Mouse (Mus musculus) intestine, embryonic 14.5 days (tissue): ENCODE data around the gene Fitm1. TPM values are rescaled to one million over a fixed set of nuclear protein-coding genes. Genes with fewer than 3 reads are reported as not detected.

Source experiments
- ATAC-seq: fragments of 200-750 bp; cut with Nextera tagmentation; replicated peaks from 2 replicates; pipeline ENCODE4 v1.8.0; 2017; ENCODE audit warnings: low read depth, moderate number of reproducible peaks, moderate TSS enrichment, moderate library complexity; ENCODE audit not compliant: low FRiP score, low TSS enrichment
- DNase-seq: peaks from one replicate; pipeline ENCODE4 v3.0.0-alpha.2; 2018; ENCODE audit warnings: low spot score
- H3K27ac ChIP-seq: fragments of 300-500 bp; sonication (generic); 2 replicates; pipeline ENCODE4 v1.5.1; 2014; ENCODE audit warnings: low read depth, mild to moderate bottlenecking, control low read depth
- H3K27me3 ChIP-seq: fragments of 300-500 bp; sonication (generic); replicated peaks from 2 replicates; pipeline ENCODE4 v1.6.1; 2014; ENCODE audit warnings: low read length, control low read depth; ENCODE audit not compliant: control insufficient read depth, insufficient read depth
- H3K36me3 ChIP-seq: fragments of 300-500 bp; sonication (generic); 2 replicates; pipeline ENCODE4 v1.6.1; 2014; ENCODE audit warnings: low read length, control low read depth; ENCODE audit not compliant: control insufficient read depth, insufficient read depth
- H3K4me1 ChIP-seq: fragments of 300-500 bp; sonication (generic); replicated peaks from 2 replicates; pipeline ENCODE4 v1.6.1; 2014; ENCODE audit warnings: low read length, control low read depth, mixed read lengths; ENCODE audit not compliant: control insufficient read depth, insufficient read depth
- H3K4me2 ChIP-seq: fragments of 300-500 bp; sonication (generic); 2 replicates; pipeline ENCODE4 v1.6.1; 2014; ENCODE audit warnings: low read length
- H3K4me3 ChIP-seq: fragments of 300-500 bp; sonication (generic); 2 replicates; pipeline ENCODE4 v1.5.1; 2014; ENCODE audit warnings: low read depth, low read length, control low read depth, mixed read lengths
- H3K9ac ChIP-seq: fragments of 300-500 bp; sonication (generic); 2 replicates; pipeline ENCODE4 v1.6.1; 2014; ENCODE audit warnings: mild to moderate bottlenecking, low read length
- H3K9me3 ChIP-seq: fragments of 300-500 bp; sonication (generic); 2 replicates; pipeline ENCODE4 v1.6.1; 2016; ENCODE audit warnings: low read length, control low read depth; ENCODE audit not compliant: control insufficient read depth
- WGBS: fragments of 180-500 bp; shearing (Covaris S2); extraction: QIAGEN DNeasy Blood & Tissue Kit; methylation state at CpG from one replicate; pipeline ENCODE4 v1.1.7; 2014; 5-methylcytosine and 5-hydroxymethylcytosine counted together
- polyA plus RNA-seq: library from polyadenylated mRNA; unstranded; fragments of >200 nt; fragmentation: Nextera tagmentation; extraction: Ambion mirVana; gene quantifications from 2 replicates; pipeline ENCODE4 v1.2.1, GENCODE M21; 2014

Fitm1 gene
- 0.19 and 0.43 TPM in 2 replicates for polyA plus RNA-seq

- no peaks in the 10 kb centered on the region for H3K9me3 ChIP-seq
- peaks cover 8% of the 10 kb centered on the region for H3K4me1 ChIP-seq
- no peaks in the 10 kb centered on the region for H3K27me3 ChIP-seq
- no peak for DNase-seq
- ATAC-seq, result no peak
- H3K27ac ChIP-seq, result no peak within 1 kb of the TSS
- H3K9ac ChIP-seq, result no peak within 1 kb of the TSS
- 75% methylated on average over 8 of the region's 8 CpGs for WGBS
- no peak within 1 kb of the TSS for H3K4me3 ChIP-seq
- H3K4me2 ChIP-seq, result no peak within 1 kb of the TSS
- peaks cover 6% of the 10 kb centered on the region; the same call in 1 of the 2 replicates for H3K36me3 ChIP-seq
Observed at GRCm38 (mm10) chr14:55575302-55575701, at the start of gene Fitm1. Gene Fitm1, plus strand, starts transcription at chr14:55575617.

- Histone ChIP-seq H3K36me3 (no peaks in the 10 kb centered on the region), H3K27ac (no peak overlapping the region), H3K9ac (no peak overlapping the region), H3K4me2 (no peak overlapping the region), H3K27me3 (peaks cover 29% of the 10 kb centered on the region), H3K4me3 (no peak overlapping the region), H3K4me1 (no peaks in the 10 kb centered on the region), H3K9me3 (no peaks in the 10 kb centered on the region)
- WGBS, result 74% methylated on average over 2 of the region's 2 CpGs
- DNase-seq (no peak), ATAC-seq (no peak)
Observed at GRCm38 (mm10) chr14:55526674-55527073, 48.7 kb upstream of the Fitm1 start.

GRCm38 (mm10) chr14:55527940-55528339 lies 47.5 kb upstream of the Fitm1 start:
- ATAC-seq (no peak), DNase-seq (no peak)
- 25% methylated on average over 3 of the region's 3 CpGs for WGBS
- no peak overlapping the region for H3K27ac ChIP-seq
- no peaks in the 10 kb centered on the region for H3K4me1 ChIP-seq
- H3K9me3 ChIP-seq, result no peaks in the 10 kb centered on the region
- H3K27me3 ChIP-seq, result peaks cover 16% of the 10 kb centered on the region; the same call in 1 of the 2 replicates
- H3K4me3 ChIP-seq, result no peak overlapping the region
- no peak overlapping the region for H3K4me2 ChIP-seq
- H3K36me3 ChIP-seq, result no peaks in the 10 kb centered on the region
- H3K9ac ChIP-seq, result no peak overlapping the region

GRCm38 (mm10) chr14:55536116-55536745 lies 39.2 kb upstream of the Fitm1 start:
- H3K4me3 ChIP-seq, result no peak overlapping the region
- WGBS, result 49% methylated on average over 6 of the region's 6 CpGs
- ATAC-seq, result no peak
- DNase-seq, result peak; percentile 63
- no peak overlapping the region for H3K9ac ChIP-seq
- no peaks in the 10 kb centered on the region for H3K9me3 ChIP-seq
- H3K4me2 ChIP-seq, result no peak overlapping the region
- no peaks in the 10 kb centered on the region for H3K27me3 ChIP-seq
- H3K4me1 ChIP-seq, result peaks cover 3% of the 10 kb centered on the region
- no peaks in the 10 kb centered on the region for H3K36me3 ChIP-seq
- H3K27ac ChIP-seq, result no peak overlapping the region

- Histone ChIP-seq H3K36me3 (peaks cover 25% of the 10 kb centered on the region), H3K4me1 (peaks cover 8% of the 10 kb centered on the region), H3K9me3 (no peaks in the 10 kb centered on the region), H3K9ac (peak within 1 kb of the TSS; percentile 63), H3K4me3 (peak within 1 kb of the TSS; percentile 55), H3K27me3 (no peaks in the 10 kb centered on the region), H3K4me2 (peak within 1 kb of the TSS; percentile 78), H3K27ac (peak within 1 kb of the TSS; percentile 94)
- DNase-seq (peak; percentile 86), ATAC-seq (peak; percentile 94)
- WGBS, result under 1% methylated on average over 32 of the region's 32 CpGs
Observed at GRCm38 (mm10) chr14:55540067-55540786, 35.2 kb upstream of the Fitm1 start, which contains the start of gene Pck2. Gene Pck2, plus strand, starts transcription at chr14:55540266.

- no peaks in the 10 kb centered on the region for H3K27me3 ChIP-seq
- H3K4me1 ChIP-seq, result peaks cover 8% of the 10 kb centered on the region
- H3K36me3 ChIP-seq, result peaks cover 31% of the 10 kb centered on the region
- H3K9ac ChIP-seq, result peak overlapping the region; percentile 63
- ATAC-seq (peak; percentile 56), DNase-seq (peak; percentile 92)
- H3K4me2 ChIP-seq, result peak overlapping the region; percentile 78
- peak overlapping the region; percentile 94 for H3K27ac ChIP-seq
- no peaks in the 10 kb centered on the region for H3K9me3 ChIP-seq
- WGBS, result 3% methylated on average over 10 of the region's 10 CpGs
- peak overlapping the region; percentile 55 for H3K4me3 ChIP-seq
Observed at GRCm38 (mm10) chr14:55540787-55541321, 34.6 kb upstream of the Fitm1 start.

GRCm38 (mm10) chr14:55542268-55542667 lies 33.1 kb upstream of the Fitm1 start:
- ATAC-seq (no peak), DNase-seq (no peak)
- peaks cover 8% of the 10 kb centered on the region for H3K4me1 ChIP-seq
- H3K27ac ChIP-seq, result no peak overlapping the region
- no peaks in the 10 kb centered on the region for H3K27me3 ChIP-seq
- no peaks in the 10 kb centered on the region for H3K9me3 ChIP-seq
- H3K36me3 ChIP-seq, result peaks cover 46% of the 10 kb centered on the region
- no peak overlapping the region for H3K4me2 ChIP-seq
- WGBS, result 96% methylated on average over 12 of the region's 12 CpGs
- H3K9ac ChIP-seq, result no peak overlapping the region
- H3K4me3 ChIP-seq, result no peak overlapping the region

GRCm38 (mm10) chr14:55544334-55544733 lies 31.1 kb upstream of the Fitm1 start:
- H3K36me3 ChIP-seq, result peaks cover 66% of the 10 kb centered on the region
- H3K27ac ChIP-seq, result no peak overlapping the region
- 80% methylated on average over 9 of the region's 9 CpGs for WGBS
- H3K9me3 ChIP-seq, result no peaks in the 10 kb centered on the region
- DNase-seq (no peak), ATAC-seq (no peak)
- no peak overlapping the region for H3K4me2 ChIP-seq
- H3K4me3 ChIP-seq, result no peak overlapping the region
- peaks cover 8% of the 10 kb centered on the region for H3K4me1 ChIP-seq
- no peak overlapping the region for H3K9ac ChIP-seq
- no peaks in the 10 kb centered on the region for H3K27me3 ChIP-seq
